Mouse (Mus musculus) liver, postnatal 0 days (tissue): ENCODE measurements around the gene Vmn1r125.
"Not testable (repeated sequence)": the region's sequence is repeated elsewhere in the genome, so short reads cannot be mapped to it uniquely, and the experiment has no call there.

Experiments
- CTCF ChIP-seq: sonication (generic); IDR thresholded peaks from 2 replicates; pipeline ENCODE4 v1.5.1; 2016; ENCODE audit warnings: antibody characterized with exemption, low read depth
- EP300 ChIP-seq: IDR thresholded peaks from 2 replicates; pipeline ENCODE4 v1.6.1; 2016; ENCODE audit warnings: antibody characterized with exemption, low read depth, mild to moderate bottlenecking

DNA sequence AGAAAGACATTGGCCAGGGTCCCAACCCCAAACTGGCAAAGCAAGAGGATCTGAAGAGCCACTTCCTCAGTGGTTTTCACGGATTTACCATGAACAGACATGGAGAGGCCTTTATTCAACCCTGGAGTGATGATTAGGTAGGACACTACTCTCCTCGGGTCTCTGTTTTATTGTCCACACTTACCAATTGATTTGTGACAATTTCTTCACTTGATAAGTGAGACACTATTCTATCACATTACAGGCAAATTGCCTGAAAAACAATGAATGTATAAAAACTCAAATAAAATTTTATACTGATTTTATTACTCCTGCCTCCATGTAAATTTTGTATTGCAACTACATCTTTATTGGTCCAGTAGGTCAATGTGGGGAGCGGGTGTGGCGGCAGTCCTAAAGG is 11.5 kb upstream of the Vmn1r125 start, which contains the start of gene Vmn1r124:
- TF ChIP-seq CTCF, EP300: not testable (repeated sequence)
